Mouse (Mus musculus) embryonic stem cell, embryonic (primary cell): ENCODE measurements at regions not wholly inside any gene's neighbourhood (a gene's known extent, or its start where the extent isn't known, plus 50 kb on each side); places are given as distances from the start of the nearest gene placed in this dataset.

Experiments
- CTCF ChIA-PET, 4 experiments: fragments of 300-600 bp in 2 of 4; fragments of 350-600 bp in 2 of 4; sonication (Branson Sonifier 250); formaldehyde crosslinking; loops; one replicate each; lab custom pipeline; 2022; ENCODE audit warnings: inconsistent platforms in 2 of 4; lab: Charles Lee
- POLR2A ChIA-PET, 4 experiments: fragments of 300-600 bp in 2 of 4; fragments of 350-600 bp in 2 of 4; sonication (Branson Sonifier 250); formaldehyde crosslinking; loops; one replicate each; lab custom pipeline; 2022; ENCODE audit warnings: antibody characterized with exemption in 4 of 4, inconsistent platforms in 1 of 4; lab: Charles Lee

- ChIA-PET CTCF (interaction anchor here in 1 of 4 experiments (0.7 kb wide), 1 partner anchor 112 kb away, joined by 4 read pairs; no protein-coding TSS in a partner anchor), POLR2A (interaction anchor here in 2 of 4 experiments (0.6 kb wide), 2 partner anchors 15 to 482 kb away, joined by 3 read pairs; no protein-coding TSS in a partner anchor)
These were observed 147.9 kb downstream of the Dyrk2 start for GRCm38 (mm10) chr10:118722132-118722551.

- CTCF ChIA-PET, result no interaction called here
- POLR2A ChIA-PET, result no interaction called here
These were observed 147.3 kb downstream of the Dyrk2 start for GRCm38 (mm10) chr10:118722671-118723070.

GRCm38 (mm10) chr10:118736093-118736492 is 133.9 kb downstream of the Dyrk2 start:
- POLR2A ChIA-PET, result interaction anchor here in 1 of 4 experiments (0.7 kb wide), 1 partner anchor 440 kb away, joined by 3 read pairs; no protein-coding TSS in a partner anchor
- CTCF ChIA-PET, result no interaction called here

- ChIA-PET CTCF (no interaction called here), POLR2A (interaction anchor here in 1 of 4 experiments (0.7 kb wide), 1 partner anchor 15 kb away, joined by 3 read pairs; no protein-coding TSS in a partner anchor)
These were observed 132.9 kb downstream of the Dyrk2 start for GRCm38 (mm10) chr10:118737064-118737463.

GRCm38 (mm10) chr10:118739849-118740481 is 130.0 kb downstream of the Dyrk2 start:
- CTCF ChIA-PET, result no interaction called here
- POLR2A ChIA-PET, result interaction anchor here in 1 of 4 experiments (0.5 kb wide), 1 partner anchor 131 kb away, joined by 3 read pairs; no protein-coding TSS in a partner anchor

GRCm38 (mm10) chr10:118743831-118744230 is 126.2 kb downstream of the Dyrk2 start:
- CTCF ChIA-PET, result interaction anchor here in 1 of 4 experiments (0.6 kb wide), 1 partner anchor 152 kb away, joined by 10 read pairs; no protein-coding TSS in a partner anchor

GRCm38 (mm10) chr10:118746719-118747395 is 123.2 kb downstream of the Dyrk2 start:
- CTCF ChIA-PET, result no interaction called here
- POLR2A ChIA-PET, result interaction anchor here in 2 of 4 experiments (0.7 kb wide), 2 partner anchors 10 to 29 kb away, joined by 6 read pairs; no protein-coding TSS in a partner anchor

More at GRCm38 (mm10) chr10:118743831-118744230, 126.2 kb downstream of the Dyrk2 start:
- POLR2A ChIA-PET, result no interaction called here

GRCm38 (mm10) chr10:118749039-118749438 is 121.0 kb downstream of the Dyrk2 start:
- POLR2A ChIA-PET, result no interaction called here
- CTCF ChIA-PET, result no interaction called here

GRCm38 (mm10) chr10:118749756-118750155 is 120.3 kb downstream of the Dyrk2 start:
- CTCF ChIA-PET, result no interaction called here
- POLR2A ChIA-PET, result no interaction called here

- CTCF ChIA-PET, result no interaction called here
- POLR2A ChIA-PET, result no interaction called here
These were observed 118.9 kb downstream of the Dyrk2 start for GRCm38 (mm10) chr10:118751110-118751509.

- ChIA-PET POLR2A (interaction anchor here in 1 of 4 experiments (0.6 to 0.7 kb wide), 3 partner anchors 11 to 99 kb away, joined by 3 to 4 read pairs (median 3); no protein-coding TSS in a partner anchor), CTCF (no interaction called here)
These were observed 116.8 kb downstream of the Dyrk2 start for GRCm38 (mm10) chr10:118753061-118753775.

GRCm38 (mm10) chr10:118754791-118755190 is 115.2 kb downstream of the Dyrk2 start:
- ChIA-PET CTCF (no interaction called here), POLR2A (no interaction called here)

- ChIA-PET CTCF (interaction anchor here in 1 of 4 experiments (1.0 kb wide), 1 partner anchor 10 kb away, joined by 3 read pairs; no protein-coding TSS in a partner anchor), POLR2A (interaction anchor here in 2 of 4 experiments (0.6 to 0.7 kb wide), 3 partner anchors 160 to 379 kb away, joined by 4 to 5 read pairs (median 5); no protein-coding TSS in a partner anchor)
These were observed 111.1 kb downstream of the Dyrk2 start for GRCm38 (mm10) chr10:118758825-118759471.

GRCm38 (mm10) chr10:118760441-118760840 is 109.6 kb downstream of the Dyrk2 start:
- CTCF ChIA-PET, result no interaction called here
- POLR2A ChIA-PET, result no interaction called here

- CTCF ChIA-PET, result no interaction called here
- POLR2A ChIA-PET, result no interaction called here
These were observed 108.7 kb downstream of the Dyrk2 start for GRCm38 (mm10) chr10:118761101-118761868.

- POLR2A ChIA-PET, result interaction anchor here in 1 of 4 experiments (0.6 kb wide), 1 partner anchor 46 kb away, joined by 3 read pairs; no protein-coding TSS in a partner anchor
- CTCF ChIA-PET, result no interaction called here
These were observed 105.0 kb downstream of the Dyrk2 start for GRCm38 (mm10) chr10:118765051-118765450.

GRCm38 (mm10) chr10:118765544-118766441 is 104.2 kb downstream of the Dyrk2 start:
- POLR2A ChIA-PET, result no interaction called here
- CTCF ChIA-PET, result interaction anchor here in 1 of 4 experiments (0.6 kb wide), 2 partner anchors 55 to 1387 kb away, joined by 3 read pairs; no protein-coding TSS in a partner anchor
